Mouse (Mus musculus): Measurements from ENCODE around the gene Vmn1r116.
"Not testable (repeated sequence)": the region's sequence is repeated elsewhere in the genome, so short reads cannot be mapped to it uniquely, and the experiment has no call there.

The Vmn1r116 gene

DNA sequence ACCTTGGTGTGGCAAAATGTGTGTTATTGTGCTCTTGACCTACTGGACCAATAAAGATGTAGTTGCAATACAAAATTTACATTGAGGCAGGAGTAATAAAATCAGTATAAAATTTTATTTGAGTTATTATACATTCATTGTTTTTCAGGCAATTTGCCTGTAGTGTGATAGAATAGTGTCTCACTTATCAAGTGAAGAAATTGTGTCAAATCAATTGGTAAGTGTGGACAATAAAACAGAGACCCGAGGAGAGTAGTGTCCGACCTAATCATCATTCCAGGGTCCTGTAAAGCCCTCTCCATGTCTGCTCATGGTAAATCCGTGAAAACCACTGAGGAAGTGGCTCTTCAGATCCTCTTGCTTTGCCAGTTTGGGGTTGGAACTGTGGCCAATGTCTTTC lies at the start of gene Vmn1r116:
Gene Vmn1r116, plus strand, starts transcription at position 301 of the 400 bp plus-strand sequence.
- not testable (repeated sequence) for DNase-seq (ENCODE audit: low read depth in 1 of 2, low spot score in 2 of 2)

DNA sequence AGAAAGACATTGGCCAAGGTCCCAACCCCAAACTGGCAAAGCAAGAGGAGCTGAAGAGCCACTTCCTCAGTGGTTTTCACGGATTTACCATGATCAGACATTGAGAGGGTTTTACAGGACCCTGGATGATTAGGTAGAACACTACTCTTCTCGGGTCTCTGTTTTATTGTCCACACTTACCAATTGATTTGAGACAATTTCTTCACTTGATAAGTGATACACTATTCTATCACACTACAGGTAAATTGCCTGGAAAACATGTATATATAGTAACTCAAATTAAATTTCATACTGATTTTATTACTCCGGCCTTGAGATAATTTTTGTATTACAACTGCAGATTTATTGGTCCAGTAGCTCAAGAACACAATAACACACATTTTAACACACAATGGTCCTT lies 27.2 kb upstream of the Vmn1r116 start, which contains the start of gene Vmn1r115:
Gene Vmn1r115, minus strand, starts transcription at position 101 of the 400 bp plus-strand sequence.
- not testable (repeated sequence) for DNase-seq (ENCODE audit: low read depth in 1 of 2, low spot score in 2 of 2)

GRCm38 (mm10) chr7:20884021-20884420 lies 12.0 kb downstream of the Vmn1r116 start, which contains the start of gene Vmn1r117:
TSS of gene Vmn1r117 (minus strand) at chr7:20884121.
- DNase-seq (ENCODE audit: low read depth in 1 of 2, low spot score in 2 of 2): not testable (repeated sequence)

DNA sequence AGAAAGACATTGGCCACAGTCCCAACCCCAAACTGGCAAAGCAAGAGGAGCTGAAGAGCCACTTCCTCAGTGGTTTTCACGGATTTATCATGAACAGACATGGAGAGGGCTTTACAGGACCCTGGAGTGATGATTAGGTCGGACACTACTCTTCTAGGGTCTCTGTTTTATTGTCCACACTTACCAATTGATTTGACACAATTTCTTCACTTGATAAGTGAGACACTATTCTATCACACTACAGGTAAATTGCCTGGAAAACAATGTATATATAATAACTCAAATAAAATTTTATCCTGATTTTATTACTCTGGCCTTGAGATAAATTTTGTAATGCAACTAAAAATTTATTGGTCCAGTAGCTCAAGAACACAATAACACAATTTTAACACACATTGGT lies 40.2 kb downstream of the Vmn1r116 start, which contains the start of gene Vmn1r118:
Gene Vmn1r118, minus strand, starts transcription at position 101 of the 400 bp plus-strand sequence.
- DNase-seq (ENCODE audit: low read depth in 1 of 2, low spot score in 2 of 2): not testable (repeated sequence)

All from monocyte, adult 2 months (primary cell).